Mouse (Mus musculus) erythroid progenitor cell, adult 5-6 weeks (primary cell): ENCODE data around the gene Ehf. TPM values are rescaled to one million over a fixed set of nuclear protein-coding genes. Genes with fewer than 3 reads are reported as not detected.

Experiments used
- ATAC-seq: replicated peaks from 2 replicates; pipeline ENCODE4 v1.8.0; 2016; ENCODE audit warnings: moderate number of reproducible peaks, mild to moderate bottlenecking, moderate TSS enrichment, inconsistent platforms; ENCODE audit not compliant: poor library complexity, low FRiP score, severe bottlenecking
- total RNA-seq, 2 experiments: library from RNA; stranded (forward) in 1 of 2; stranded (reverse) in 1 of 2; fragments of 150-400 nt in 1 of 2; fragments of 186-747, 209-891 nt in 1 of 2; gene quantifications; 2 replicates each; pipeline versions ENCODE4 v1.2.3 to v1.2.4; 2015 to 2017; ENCODE audit warnings: low replicate concordance in 2 of 2

The Ehf gene
- total RNA-seq (2015; ENCODE audit: low replicate concordance): not detected in 2 replicates
- total RNA-seq (2017; ENCODE audit: low replicate concordance): 1.9 TPM in 1 of 2 replicates, not detected in the other

DNA sequence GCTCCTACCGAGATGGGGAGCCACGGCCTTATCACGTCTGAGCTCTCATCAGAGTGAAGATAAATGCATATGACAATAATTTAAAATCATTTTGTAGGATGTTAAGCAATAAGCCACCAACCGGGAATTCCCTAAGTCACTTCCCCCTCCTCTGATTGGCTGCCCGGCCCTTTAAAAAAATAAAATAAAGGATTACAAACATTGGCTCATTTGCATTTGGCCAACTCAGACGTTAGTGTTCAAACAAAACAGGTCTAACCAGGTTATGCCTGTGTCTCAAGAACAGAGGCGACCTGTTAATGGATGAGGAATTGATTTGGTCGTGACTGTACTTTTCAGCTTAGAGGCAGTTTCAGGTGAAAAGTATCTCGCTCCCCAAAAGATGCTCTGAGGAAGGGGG is at the start of gene Ehf:
TSS of gene Ehf (minus strand) at position 147 of the 400 bp plus-strand sequence.
- no peak for ATAC-seq

DNA sequence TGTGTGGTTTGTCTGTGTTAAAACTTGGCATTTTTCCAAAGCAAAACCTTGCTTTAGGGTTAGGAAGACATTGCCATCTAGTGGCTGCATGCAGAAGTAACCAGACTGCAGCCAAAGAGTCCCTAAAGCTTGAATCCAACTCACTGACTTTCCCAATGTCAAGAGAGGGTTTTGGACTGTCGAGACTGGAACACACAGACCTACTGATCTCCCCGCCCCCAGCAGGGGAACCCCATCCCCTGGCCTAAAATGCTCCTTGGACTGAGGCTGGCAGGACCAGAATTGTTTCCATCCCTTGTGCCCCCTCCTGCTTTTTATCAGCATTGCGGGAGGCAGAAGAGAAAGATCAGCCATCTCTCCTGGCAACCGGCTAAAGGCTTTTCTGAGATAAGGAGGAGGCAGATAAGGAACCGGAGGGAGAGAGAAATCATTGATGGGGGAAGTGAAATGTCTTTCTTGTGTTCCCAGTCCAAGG is 44.4 kb upstream of the Ehf start:
- no peak for ATAC-seq

- ATAC-seq: no peak
These were observed 43.7 kb upstream of the Ehf start for GRCm38 (mm10) chr2:103346751-103347289.

DNA sequence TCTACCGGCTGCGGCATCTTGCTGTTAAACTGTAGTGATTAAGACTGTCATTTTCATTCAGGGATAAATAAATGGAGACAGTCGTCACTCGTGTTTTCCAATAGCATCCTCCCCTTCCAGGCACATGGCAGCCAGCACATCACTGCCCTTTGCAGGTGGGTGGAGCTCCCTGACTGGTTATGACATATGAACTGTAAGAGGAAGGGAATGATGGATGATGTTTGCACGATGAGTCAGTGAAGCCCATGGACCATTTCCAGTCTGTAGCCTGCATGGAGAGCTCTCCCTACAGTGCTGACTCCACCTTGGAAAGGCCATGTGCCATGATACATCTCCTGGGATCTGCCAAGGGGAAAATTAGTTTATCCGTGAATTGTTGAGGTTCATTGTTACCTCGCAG is 40.5 kb upstream of the Ehf start:
- no peak for ATAC-seq

DNA sequence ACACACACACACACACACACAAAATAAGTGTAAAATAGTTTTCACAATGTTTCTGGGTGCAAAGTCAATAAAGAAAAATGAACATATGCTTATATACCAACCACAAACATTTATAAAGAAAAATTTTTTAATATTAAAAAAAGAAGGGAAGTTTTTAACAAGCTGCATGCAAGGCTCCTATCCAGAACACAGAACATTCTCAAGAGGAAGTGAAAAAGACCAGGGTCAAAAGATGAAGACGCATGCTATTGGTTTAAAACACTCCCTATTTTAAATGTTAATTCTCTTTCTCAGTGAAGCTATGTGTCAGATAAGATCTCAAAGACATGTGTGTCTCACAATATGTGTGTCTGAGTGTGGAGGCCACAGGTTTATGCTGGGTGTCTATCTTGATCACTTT is 39.0 kb upstream of the Ehf start:
- no peak for ATAC-seq

- no peak for ATAC-seq
These were observed 38.4 kb upstream of the Ehf start for GRCm38 (mm10) chr2:103341375-103341971.

- ATAC-seq: no peak
These were observed 35.6 kb upstream of the Ehf start for GRCm38 (mm10) chr2:103338706-103339105.

DNA sequence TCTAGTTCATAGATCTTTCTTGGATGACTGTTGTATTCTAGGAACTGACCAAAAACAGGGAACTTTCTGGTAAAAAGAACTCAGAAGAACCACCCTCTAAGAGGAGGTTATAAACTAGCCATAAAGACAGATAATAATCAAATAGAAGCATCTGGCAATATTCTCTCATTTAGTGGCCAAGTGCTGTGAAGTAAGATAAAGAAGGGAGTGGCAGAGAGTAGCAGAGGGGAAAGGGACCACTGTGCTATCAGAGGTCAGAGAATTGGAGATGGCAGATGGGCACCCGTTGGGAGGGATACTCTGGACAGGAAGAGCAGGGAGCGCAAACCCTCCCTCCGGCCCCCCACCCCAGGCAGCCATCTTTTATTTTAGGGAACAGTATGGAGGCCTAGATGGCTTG is 34.3 kb upstream of the Ehf start:
- peak; percentile 47; the same call in 1 of the 2 replicates for ATAC-seq

- ATAC-seq: no peak
These were observed 33.5 kb upstream of the Ehf start for GRCm38 (mm10) chr2:103336621-103337020.

- no peak for ATAC-seq
These were observed 32.9 kb upstream of the Ehf start for GRCm38 (mm10) chr2:103336000-103336399.

DNA sequence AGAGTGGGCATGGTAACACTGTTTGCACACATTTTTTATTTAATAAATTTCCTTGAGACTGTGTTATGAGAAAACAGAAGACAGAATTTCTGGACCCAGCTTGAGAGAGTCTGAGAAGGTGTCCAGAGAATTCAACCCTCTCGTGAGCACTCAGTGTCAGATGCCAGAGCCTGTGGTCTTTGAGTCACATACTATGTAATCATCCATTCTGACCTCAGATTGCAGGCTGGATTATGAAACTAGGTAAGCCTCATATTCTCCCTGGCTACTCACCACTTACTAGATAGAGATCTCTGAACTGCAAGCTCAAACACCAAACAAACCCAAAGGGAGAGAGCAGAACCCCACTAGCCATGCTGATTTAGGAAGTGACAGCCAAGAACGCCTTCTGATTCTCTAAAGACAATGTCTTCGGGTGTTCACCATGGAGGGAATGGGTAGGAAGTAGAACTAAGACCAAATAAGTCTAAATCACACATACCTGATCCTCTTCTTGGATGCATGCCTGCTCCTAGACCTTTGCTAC is 28.7 kb upstream of the Ehf start:
- ATAC-seq: no peak

GRCm38 (mm10) chr2:103328731-103329130 is 25.7 kb upstream of the Ehf start:
- no peak for ATAC-seq

GRCm38 (mm10) chr2:103325301-103326048 is 22.4 kb upstream of the Ehf start:
- ATAC-seq: no peak

DNA sequence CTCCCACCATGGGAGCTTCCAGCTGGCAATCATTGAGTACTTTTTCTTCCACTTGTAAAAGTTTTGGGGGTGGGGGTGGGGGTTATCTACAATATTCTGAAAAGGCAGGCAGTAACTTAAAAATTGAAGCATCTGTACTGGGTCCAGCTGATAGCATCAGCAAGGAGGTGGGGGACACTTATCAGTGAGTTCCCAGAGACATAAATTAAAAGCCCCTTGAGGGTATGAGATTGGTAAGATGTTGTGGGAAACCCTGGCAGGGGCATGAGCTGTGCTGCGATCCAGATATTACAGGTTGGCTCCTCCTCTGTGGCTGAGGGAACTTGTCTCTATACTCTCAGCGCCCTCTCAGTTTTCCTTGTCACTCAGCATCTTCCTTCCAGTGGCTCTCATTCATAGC is 21.2 kb upstream of the Ehf start:
- ATAC-seq: no peak

DNA sequence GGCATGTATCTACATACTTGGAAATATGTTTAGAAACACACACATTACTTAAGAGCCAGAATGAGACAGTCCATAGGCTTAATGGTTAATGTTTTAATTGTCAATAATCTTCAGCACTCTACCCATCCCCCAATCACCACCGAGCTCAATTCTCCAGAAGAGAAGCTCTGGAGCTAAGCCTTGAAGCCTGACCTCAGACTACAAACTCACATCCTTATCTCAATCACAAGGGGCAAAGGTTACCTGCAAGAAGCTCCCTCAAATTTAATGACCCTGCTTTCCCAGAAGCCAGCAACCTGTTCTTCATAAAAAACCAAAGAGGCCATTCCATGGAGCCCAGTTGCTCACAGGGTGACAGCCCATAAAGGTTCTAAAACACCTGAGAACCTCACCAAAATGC is 19.1 kb upstream of the Ehf start:
- no peak for ATAC-seq

DNA sequence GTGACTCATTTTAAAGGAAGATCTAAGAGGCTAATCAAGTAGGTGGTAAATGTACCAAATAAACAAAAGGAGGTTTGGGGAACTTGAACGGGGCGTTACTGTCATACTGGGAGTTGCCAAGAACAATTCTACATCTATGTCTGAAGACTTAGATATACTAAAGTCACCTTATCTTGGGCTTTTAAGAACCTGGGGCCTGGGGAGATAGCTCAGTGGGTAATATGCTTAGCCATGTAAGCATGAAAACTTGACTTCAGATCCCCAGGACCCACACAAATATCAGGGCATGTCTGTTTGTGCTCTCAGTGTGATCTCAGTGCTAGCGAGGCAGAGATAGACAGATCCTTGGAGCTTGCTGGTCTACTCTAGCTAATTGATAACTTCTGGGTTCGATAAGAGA is 18.6 kb upstream of the Ehf start:
- no peak for ATAC-seq

GRCm38 (mm10) chr2:103314002-103314401 is 10.9 kb upstream of the Ehf start:
- ATAC-seq: no peak

DNA sequence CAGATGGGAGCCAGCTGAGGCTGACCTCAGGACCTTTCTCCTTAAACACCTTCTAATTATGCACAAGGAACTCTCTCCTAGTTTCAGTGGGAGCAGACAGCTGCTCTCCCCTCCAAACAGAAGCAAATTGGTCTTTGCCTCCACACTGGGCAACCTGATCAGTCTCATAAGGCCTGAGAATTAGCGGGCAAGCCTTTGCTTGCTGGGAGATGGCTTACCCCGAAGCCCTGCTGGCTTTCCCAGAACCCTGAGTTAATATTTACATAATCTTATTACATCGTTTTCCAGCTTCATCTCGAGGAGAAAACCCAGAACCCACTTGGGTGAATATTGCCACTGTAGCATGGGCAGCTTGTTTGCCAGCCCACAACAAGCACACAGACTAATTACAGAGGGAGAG is 9.6 kb upstream of the Ehf start:
- ATAC-seq: no peak

- no peak for ATAC-seq
These were observed 7.6 kb upstream of the Ehf start for GRCm38 (mm10) chr2:103310663-103311062.

GRCm38 (mm10) chr2:103306686-103307085 is 3.6 kb upstream of the Ehf start:
- ATAC-seq: no peak

DNA sequence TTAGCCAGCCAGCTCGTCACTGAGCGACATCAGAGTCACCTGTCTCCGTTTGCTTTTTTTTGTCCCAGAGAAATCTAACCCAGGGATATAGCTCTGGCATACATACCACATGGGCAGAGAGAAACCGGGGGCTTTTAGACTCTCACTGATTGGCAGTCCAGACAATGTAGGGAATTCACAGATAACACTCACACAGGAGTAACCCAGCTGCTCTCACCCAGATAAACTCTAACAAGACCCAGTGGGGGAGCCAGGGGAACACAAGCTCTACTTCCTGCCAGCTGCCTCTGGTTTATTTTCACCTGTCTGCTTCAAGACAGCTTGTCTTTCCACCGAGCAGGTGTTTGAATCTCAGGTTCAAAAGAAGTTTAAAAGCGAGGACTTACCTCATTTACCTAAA is 409 bp downstream of the Ehf start:
- no peak for ATAC-seq
